Mouse (Mus musculus) liver, adult 2 months (tissue): ENCODE measurements around the gene Polr1e.

ENCODE experiments used
- CTCF ChIP-seq: fragments of 200-500 bp; IDR thresholded peaks from 2 replicates; pipeline ENCODE4 v1.5.1; 2011; ENCODE audit warnings: low read depth, low read length, control low read depth
- POLR2A ChIP-seq: fragments of 200-500 bp; IDR thresholded peaks from 2 replicates; pipeline ENCODE4 v1.6.1; 2011; ENCODE audit warnings: low read length, control low read depth; ENCODE audit not compliant: insufficient read depth; ENCODE audit errors: extremely low read depth

- TF ChIP-seq CTCF (no peak), POLR2A (no peak)
These were observed 27.8 kb upstream of the Polr1e start for GRCm38 (mm10) chr4:44990560-44990959.
